Mouse (Mus musculus) kidney, embryonic 16.5 days (tissue): ENCODE results near the gene Btbd18. TPM values are rescaled to one million over a fixed set of nuclear protein-coding genes. Genes with fewer than 3 reads are reported as not detected.

Experiments used
- ATAC-seq: fragments of 200-750 bp; cut with Nextera tagmentation; 2 replicates; pipeline ENCODE4 v1.8.0; 2017; ENCODE audit warnings: moderate TSS enrichment; ENCODE audit not compliant: low FRiP score, low TSS enrichment
- H3K27ac ChIP-seq: fragments of 300-500 bp; sonication (generic); 2 replicates; pipeline ENCODE4 v1.5.1; 2014; ENCODE audit warnings: low read length
- H3K27me3 ChIP-seq: fragments of 300-500 bp; sonication (generic); 2 replicates; pipeline ENCODE4 v1.6.1; 2014; ENCODE audit warnings: low read length, control low read depth, mixed read lengths; ENCODE audit not compliant: insufficient read depth
- H3K36me3 ChIP-seq: fragments of 300-500 bp; sonication (generic); 2 replicates; pipeline ENCODE4 v1.6.1; 2014; ENCODE audit warnings: low read length, control low read depth, mixed read lengths; ENCODE audit not compliant: insufficient read depth
- H3K4me1 ChIP-seq: fragments of 300-500 bp; sonication (generic); 2 replicates; pipeline ENCODE4 v1.6.1; 2014; ENCODE audit warnings: low read length, control low read depth, mixed read lengths; ENCODE audit not compliant: insufficient read depth
- H3K4me2 ChIP-seq: fragments of 300-500 bp; sonication (generic); replicated peaks from 2 replicates; pipeline ENCODE4 v1.6.1; 2014; ENCODE audit warnings: low read depth, low read length
- H3K4me3 ChIP-seq: fragments of 300-500 bp; sonication (generic); 2 replicates; pipeline ENCODE4 v1.5.1; 2014; ENCODE audit warnings: mild to moderate bottlenecking, low read length
- H3K9ac ChIP-seq: fragments of 300-500 bp; sonication (generic); replicated peaks from 2 replicates; pipeline ENCODE4 v1.6.1; 2014; ENCODE audit warnings: low read length
- H3K9me3 ChIP-seq: fragments of 300-500 bp; sonication (generic); 2 replicates; pipeline ENCODE4 v1.6.1; 2016; ENCODE audit warnings: low read length, control low read depth
- WGBS: fragments of 180-500 bp; shearing (Covaris S2); extraction: QIAGEN DNeasy Blood & Tissue Kit; methylation state at CpG from one replicate; pipeline ENCODE4 v1.1.7; 2014; 5-methylcytosine and 5-hydroxymethylcytosine counted together
- polyA plus RNA-seq: library from polyadenylated mRNA; unstranded; fragments of >200 nt; fragmentation: Nextera tagmentation; extraction: Ambion mirVana; gene quantifications from 2 replicates; pipeline ENCODE4 v1.2.1, GENCODE M21; 2015

Gene Btbd18
- polyA plus RNA-seq, 1 experiment from 2014 or later: 0.22 TPM

- Histone ChIP-seq H3K4me2 (no peak overlapping the region), H3K4me1 (peaks cover 22% of the 10 kb centered on the region), H3K9me3 (no peaks in the 10 kb centered on the region), H3K27ac (peak overlapping the region; percentile 51; the same call in 1 of the 2 replicates), H3K36me3 (peaks cover 8% of the 10 kb centered on the region), H3K27me3 (no peaks in the 10 kb centered on the region), H3K9ac (no peak overlapping the region), H3K4me3 (no peak overlapping the region)
- 17% methylated on average over 3 of the region's 3 CpGs for WGBS
- peak; percentile 60 for ATAC-seq
Measured at GRCm38 (mm10) chr2:84627036-84627435, 31.8 kb upstream of the Btbd18 start.

GRCm38 (mm10) chr2:84632001-84632400 lies 26.9 kb upstream of the Btbd18 start:
- no peak overlapping the region; the same call in 1 of the 2 replicates for H3K27ac ChIP-seq
- no peak overlapping the region for H3K4me2 ChIP-seq
- H3K27me3 ChIP-seq: no peaks in the 10 kb centered on the region
- ATAC-seq: no peak
- H3K4me3 ChIP-seq: no peak overlapping the region
- H3K36me3 ChIP-seq: no peaks in the 10 kb centered on the region
- 84% methylated on average over 1 of the region's 1 CpGs for WGBS
- no peak overlapping the region for H3K9ac ChIP-seq
- H3K4me1 ChIP-seq: peaks cover 60% of the 10 kb centered on the region
- no peaks in the 10 kb centered on the region for H3K9me3 ChIP-seq

DNA sequence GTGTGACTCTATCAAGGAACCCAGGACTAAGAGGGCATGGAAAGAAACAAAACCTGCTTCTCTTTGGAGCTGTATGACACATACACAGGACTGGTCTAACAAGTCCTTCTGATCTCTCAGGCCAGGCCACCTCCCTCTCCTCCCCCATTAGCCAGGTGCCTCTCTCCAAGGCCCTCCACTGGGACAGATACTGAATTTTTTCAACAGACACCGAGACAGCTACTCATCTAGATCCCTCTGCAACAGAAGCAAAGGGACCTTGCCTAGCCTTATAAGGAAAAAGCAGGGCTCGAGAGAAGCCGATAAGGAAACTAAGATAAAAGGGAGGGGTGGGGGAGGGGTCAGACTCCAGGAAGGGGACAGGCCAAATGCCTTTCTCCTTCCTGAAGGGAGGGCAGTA lies 25.9 kb upstream of the Btbd18 start:
- Histone ChIP-seq H3K4me3 (peak overlapping the region; percentile 1; the same call in 1 of the 2 replicates), H3K27me3 (no peaks in the 10 kb centered on the region), H3K4me2 (peak overlapping the region; percentile 35), H3K9ac (peak overlapping the region; percentile 6; the same call in 1 of the 2 replicates), H3K27ac (peak overlapping the region; percentile 76), H3K9me3 (no peaks in the 10 kb centered on the region), H3K36me3 (no peaks in the 10 kb centered on the region), H3K4me1 (peaks cover 62% of the 10 kb centered on the region)
- WGBS: 4% methylated on average over 3 of the region's 3 CpGs
- ATAC-seq: peak; percentile 12; the same call in 1 of the 2 replicates

DNA sequence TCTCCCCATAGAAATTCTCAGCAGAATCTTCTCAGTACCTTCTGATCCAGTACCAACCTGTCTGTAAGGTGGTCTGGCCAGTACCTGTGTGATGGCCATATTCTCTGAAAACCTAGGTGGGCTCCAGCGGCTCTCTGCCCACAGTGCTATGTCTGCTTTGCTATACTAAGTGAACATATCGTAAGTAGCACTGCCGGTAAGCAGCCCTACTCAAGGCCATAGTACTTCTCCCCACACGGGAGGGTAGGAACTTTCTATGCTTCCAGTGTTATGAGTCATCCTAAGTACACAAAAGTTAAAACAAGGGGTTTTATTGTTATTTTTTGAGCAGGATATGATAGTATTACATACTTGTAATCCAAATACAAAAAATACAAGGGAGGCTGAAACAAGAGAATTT lies 24.9 kb upstream of the Btbd18 start:
- Histone ChIP-seq H3K27me3 (no peaks in the 10 kb centered on the region), H3K4me3 (no peak overlapping the region), H3K9me3 (no peaks in the 10 kb centered on the region), H3K4me1 (peaks cover 68% of the 10 kb centered on the region), H3K36me3 (no peaks in the 10 kb centered on the region), H3K27ac (peak overlapping the region; percentile 99), H3K9ac (peak overlapping the region; percentile 5; the same call in 1 of the 2 replicates), H3K4me2 (peak overlapping the region; percentile 2; the same call in 1 of the 2 replicates)
- 62% methylated on average over 4 of the region's 4 CpGs for WGBS
- no peak for ATAC-seq

DNA sequence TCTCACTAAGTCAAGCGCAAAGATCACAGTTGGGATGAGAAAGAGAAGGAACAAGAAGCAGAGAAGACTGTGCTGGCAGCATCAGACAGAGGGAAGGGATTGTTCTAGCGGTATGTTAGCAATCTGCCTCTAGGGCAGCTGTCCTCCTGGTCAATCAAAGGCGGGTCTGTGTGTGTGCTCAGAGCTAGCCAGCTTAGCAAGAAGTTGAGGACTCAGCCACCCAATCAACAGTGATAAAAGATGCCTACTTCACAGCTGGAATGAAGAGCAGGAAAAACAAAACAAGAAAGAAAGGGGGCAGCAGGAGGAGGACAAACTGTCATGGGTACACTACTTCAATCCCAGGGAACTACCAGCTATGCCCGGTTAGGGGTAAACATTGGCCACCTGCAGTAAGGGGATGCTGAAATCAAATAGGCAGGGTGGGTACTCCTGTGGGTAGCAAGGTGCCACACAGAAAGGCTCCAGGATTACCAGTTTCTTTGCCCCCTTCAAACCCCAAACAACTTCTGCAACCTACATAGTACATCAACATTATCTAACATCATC lies 23.9 kb upstream of the Btbd18 start:
- H3K9ac ChIP-seq: peak overlapping the region; percentile 66

DNA sequence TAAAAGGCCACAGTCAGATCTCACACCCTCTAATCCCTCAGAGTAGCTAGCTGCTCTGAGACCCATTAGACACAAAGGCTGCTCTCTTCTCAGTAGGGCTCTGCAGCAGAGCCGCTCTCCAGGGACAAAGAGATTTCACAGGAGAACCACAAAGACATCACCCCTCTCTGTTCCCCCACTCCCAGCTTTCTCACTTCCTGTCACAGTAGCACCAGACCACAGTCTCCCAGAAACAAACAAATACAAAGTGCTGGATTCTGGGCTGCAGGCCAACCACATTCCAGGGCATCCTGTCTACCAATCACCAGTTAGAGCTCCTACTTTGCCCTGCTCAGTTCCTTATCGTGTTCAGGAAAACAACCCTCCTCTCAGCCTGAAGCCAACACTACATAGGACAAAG lies 23.3 kb upstream of the Btbd18 start:
- Histone ChIP-seq H3K36me3 (no peaks in the 10 kb centered on the region), H3K9me3 (no peaks in the 10 kb centered on the region), H3K27ac (peak overlapping the region; percentile 99), H3K27me3 (no peaks in the 10 kb centered on the region), H3K4me2 (peak overlapping the region; percentile 53), H3K4me3 (peak overlapping the region; percentile 21; the same call in 1 of the 2 replicates), H3K9ac (peak overlapping the region; percentile 66), H3K4me1 (peaks cover 75% of the 10 kb centered on the region)
- peak; percentile 94 for ATAC-seq
- WGBS: 4% methylated on average over 2 of the region's 2 CpGs

More for the DNA sequence above, 23.9 kb upstream of the Btbd18 start:
- no peaks in the 10 kb centered on the region for H3K36me3 ChIP-seq
- H3K4me2 ChIP-seq: peak overlapping the region; percentile 53
- H3K27me3 ChIP-seq: no peaks in the 10 kb centered on the region
- WGBS: 24% methylated on average over 4 of the region's 4 CpGs
- no peaks in the 10 kb centered on the region for H3K9me3 ChIP-seq
- H3K4me1 ChIP-seq: peaks cover 71% of the 10 kb centered on the region
- no peak for ATAC-seq
- peak overlapping the region; percentile 99 for H3K27ac ChIP-seq
- H3K4me3 ChIP-seq: peak overlapping the region; percentile 19

DNA sequence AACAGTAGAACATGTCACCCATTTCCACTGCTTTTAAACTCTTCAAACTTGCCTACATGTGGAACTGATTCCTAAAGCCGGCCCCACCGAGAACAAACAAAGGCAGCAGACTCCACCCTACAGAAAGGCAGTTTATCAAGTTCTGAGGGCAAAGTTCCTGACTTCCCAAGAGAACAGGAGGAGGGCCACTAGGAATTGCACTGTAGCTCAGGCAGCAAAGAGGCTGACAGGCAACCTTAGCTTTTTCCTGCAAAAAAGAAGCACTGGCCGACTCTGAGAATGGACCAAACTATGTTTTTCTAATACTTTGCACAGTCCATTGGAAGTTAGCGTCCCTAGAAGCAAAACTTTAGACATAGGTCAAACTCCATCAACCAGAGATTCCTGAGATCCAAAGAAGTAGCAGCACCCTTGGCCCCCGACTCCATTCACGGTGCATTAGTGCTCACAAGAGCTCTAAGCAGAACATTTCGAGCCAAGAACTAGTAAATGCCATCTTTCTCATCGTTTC lies 22.6 kb upstream of the Btbd18 start:
- H3K4me1 ChIP-seq: peaks cover 82% of the 10 kb centered on the region
- WGBS: 8% methylated on average over 8 of the region's 8 CpGs
- H3K9ac ChIP-seq: peak overlapping the region; percentile 66
- H3K4me3 ChIP-seq: peak overlapping the region; percentile 21
- no peaks in the 10 kb centered on the region for H3K36me3 ChIP-seq
- peak overlapping the region; percentile 53 for H3K4me2 ChIP-seq
- H3K27me3 ChIP-seq: no peaks in the 10 kb centered on the region
- no peaks in the 10 kb centered on the region for H3K9me3 ChIP-seq
- H3K27ac ChIP-seq: peak overlapping the region; percentile 99
- ATAC-seq: peak; percentile 47; the same call in 1 of the 2 replicates

GRCm38 (mm10) chr2:84637452-84638165 lies 21.3 kb upstream of the Btbd18 start:
- H3K4me2 ChIP-seq: peak overlapping the region; percentile 30
- H3K4me3 ChIP-seq: no peak overlapping the region; the same call in 1 of the 2 replicates

DNA sequence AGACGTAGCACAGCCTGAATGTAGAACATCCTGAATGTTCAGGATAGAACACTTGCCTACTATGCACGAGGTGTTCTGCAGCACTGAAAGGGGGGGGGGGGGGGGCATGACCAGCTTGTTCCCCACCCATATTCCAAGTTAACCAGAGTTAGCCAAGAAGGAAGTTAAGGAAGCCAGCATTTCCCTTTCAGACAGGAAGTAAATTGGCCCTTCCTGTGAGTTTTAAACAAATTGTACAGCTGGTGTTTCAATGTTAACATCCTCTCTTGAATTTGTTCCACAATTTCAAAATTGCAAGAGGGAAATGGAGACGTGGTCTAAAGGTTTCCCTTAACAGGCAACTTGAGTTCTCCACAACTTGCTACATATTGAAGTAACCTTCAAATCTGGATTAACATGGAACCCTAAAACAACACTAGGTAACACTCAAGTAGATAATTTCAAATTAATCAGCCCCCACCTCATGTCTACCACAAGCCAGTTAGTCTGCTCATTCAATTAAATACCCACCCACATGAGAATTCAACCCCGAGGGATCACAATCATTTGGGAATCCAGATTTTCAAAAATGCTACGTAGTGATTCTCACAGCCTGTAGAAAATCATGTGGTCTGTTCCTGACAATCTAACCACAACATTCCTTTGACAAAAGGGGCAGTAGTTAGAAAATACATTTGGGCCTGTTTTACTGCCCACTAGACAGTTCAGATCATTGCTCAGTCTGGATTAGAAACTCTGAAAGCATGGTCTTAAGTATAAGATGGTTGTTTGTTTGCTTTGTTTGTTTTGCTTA lies 20.3 kb upstream of the Btbd18 start:
- ATAC-seq: no peak
- Histone ChIP-seq H3K9ac (no peak overlapping the region), H3K4me1 (peaks cover 78% of the 10 kb centered on the region), H3K27ac (peak overlapping the region; percentile 87), H3K36me3 (no peaks in the 10 kb centered on the region), H3K9me3 (no peaks in the 10 kb centered on the region), H3K4me3 (peak overlapping the region; percentile 2; the same call in 1 of the 2 replicates), H3K27me3 (no peaks in the 10 kb centered on the region), H3K4me2 (peak overlapping the region; percentile 30; the same call in 1 of the 2 replicates)
- 53% methylated on average over 4 of the region's 5 CpGs for WGBS

More at GRCm38 (mm10) chr2:84637452-84638165, 21.3 kb upstream of the Btbd18 start:
- no peak for ATAC-seq
- Histone ChIP-seq H3K9ac (peak overlapping the region; percentile 15; the same call in 1 of the 2 replicates), H3K9me3 (no peaks in the 10 kb centered on the region), H3K27ac (peak overlapping the region; percentile 87), H3K27me3 (no peaks in the 10 kb centered on the region), H3K36me3 (no peaks in the 10 kb centered on the region), H3K4me1 (peaks cover 81% of the 10 kb centered on the region)
- WGBS: 18% methylated on average over 7 of the region's 7 CpGs
